Mouse (Mus musculus) heart, embryonic 11.5 days (tissue): ENCODE measurements at regions not wholly inside any gene's neighbourhood (a gene's known extent, or its start where the extent isn't known, plus 50 kb on each side); places are given as distances from the start of the nearest gene placed in this dataset.
A peak's percentile ranks its signal among the peaks of the same experiment; 100 is the strongest.

Experiments
- ATAC-seq: fragments of 200-750 bp; cut with Nextera tagmentation; replicated peaks from 2 replicates; pipeline ENCODE4 v1.8.0; 2017; ENCODE audit warnings: moderate library complexity; ENCODE audit not compliant: insufficient number of reproducible peaks, low FRiP score, low TSS enrichment
- H3K27ac ChIP-seq: fragments of 300-500 bp; sonication (generic); 2 replicates; pipeline ENCODE4 v1.5.1; 2014; ENCODE audit warnings: mild to moderate bottlenecking, low read depth, low read length
- H3K27me3 ChIP-seq: fragments of 300-500 bp; sonication (generic); 2 replicates; pipeline ENCODE4 v1.6.1; 2014; ENCODE audit warnings: mild to moderate bottlenecking, low read length, mixed read lengths; ENCODE audit not compliant: control insufficient read depth, insufficient read depth
- H3K36me3 ChIP-seq: fragments of 300-500 bp; sonication (generic); 2 replicates; pipeline ENCODE4 v1.6.1; 2014; ENCODE audit warnings: mild to moderate bottlenecking, low read length, moderate library complexity, mixed read lengths; ENCODE audit not compliant: control insufficient read depth, insufficient read depth
- H3K4me1 ChIP-seq: fragments of 300-500 bp; sonication (generic); 2 replicates; pipeline ENCODE4 v1.6.1; 2014; ENCODE audit warnings: low read length; ENCODE audit not compliant: control insufficient read depth, insufficient read depth
- H3K4me2 ChIP-seq: fragments of 300-500 bp; sonication (generic); 2 replicates; pipeline ENCODE4 v1.6.1; 2014; ENCODE audit warnings: mild to moderate bottlenecking, moderate library complexity
- H3K4me3 ChIP-seq: fragments of 300-500 bp; sonication (generic); 2 replicates; pipeline ENCODE4 v1.5.1; 2014; ENCODE audit warnings: low read depth, low read length
- H3K9ac ChIP-seq: fragments of 300-500 bp; sonication (generic); 2 replicates; pipeline ENCODE4 v1.6.1; 2014; ENCODE audit warnings: mild to moderate bottlenecking, low read depth, low read length, moderate library complexity
- H3K9me3 ChIP-seq: fragments of 300-500 bp; sonication (generic); replicated peaks from 2 replicates; pipeline ENCODE4 v1.6.1; 2016; ENCODE audit warnings: low read length; ENCODE audit not compliant: control insufficient read depth
- WGBS: fragments of 180-500 bp; shearing (Covaris S2); extraction: QIAGEN DNeasy Blood & Tissue Kit; methylation state at CpG from one replicate; pipeline ENCODE4 v1.1.7; 2014; ENCODE audit not compliant: insufficient replicate concordance; 5-methylcytosine and 5-hydroxymethylcytosine counted together

GRCm38 (mm10) chr6:31124076-31124475 lies 165.2 kb upstream of the Klf14 start:
- 66% methylated on average over 6 of the region's 6 CpGs for WGBS
- Histone ChIP-seq H3K27ac (no peak overlapping the region), H3K9ac (no peak overlapping the region), H3K36me3 (no peaks in the 10 kb centered on the region), H3K4me1 (peaks cover 4% of the 10 kb centered on the region; the same call in 1 of the 2 replicates), H3K4me3 (no peak overlapping the region), H3K9me3 (no peaks in the 10 kb centered on the region), H3K27me3 (no peaks in the 10 kb centered on the region), H3K4me2 (no peak overlapping the region)
- no peak for ATAC-seq

- Histone ChIP-seq H3K27ac (no peak overlapping the region), H3K4me3 (no peak overlapping the region), H3K9ac (no peak overlapping the region), H3K36me3 (no peaks in the 10 kb centered on the region), H3K27me3 (no peaks in the 10 kb centered on the region), H3K4me2 (no peak overlapping the region), H3K4me1 (peaks cover 4% of the 10 kb centered on the region; the same call in 1 of the 2 replicates), H3K9me3 (no peaks in the 10 kb centered on the region)
- no peak for ATAC-seq
- 83% methylated on average over 4 of the region's 4 CpGs for WGBS
Measured at GRCm38 (mm10) chr6:31124872-31125271, 166.0 kb upstream of the Klf14 start.

- Histone ChIP-seq H3K4me3 (0 out of 2 replicates have a peak overlapping the region, but pooled peaks have one; percentile 6), H3K9me3 (no peaks in the 10 kb centered on the region), H3K27me3 (no peaks in the 10 kb centered on the region), H3K36me3 (no peaks in the 10 kb centered on the region), H3K27ac (no peak overlapping the region), H3K4me2 (no peak overlapping the region), H3K4me1 (peaks cover 4% of the 10 kb centered on the region; the same call in 1 of the 2 replicates), H3K9ac (no peak overlapping the region)
- WGBS = 65% methylated on average over 19 of the region's 19 CpGs
- no peak for ATAC-seq
Measured at GRCm38 (mm10) chr6:31125328-31126118, 166.6 kb upstream of the Klf14 start.

- Histone ChIP-seq H3K27ac (no peak overlapping the region), H3K4me1 (peaks cover 2% of the 10 kb centered on the region; the same call in 1 of the 2 replicates), H3K9me3 (no peaks in the 10 kb centered on the region), H3K4me2 (no peak overlapping the region; the same call in 1 of the 2 replicates), H3K36me3 (no peaks in the 10 kb centered on the region), H3K27me3 (no peaks in the 10 kb centered on the region), H3K9ac (no peak overlapping the region), H3K4me3 (no peak overlapping the region)
- WGBS = 77% methylated on average over 15 of the region's 15 CpGs
- no peak for ATAC-seq
Measured at GRCm38 (mm10) chr6:31126131-31126871, 167.4 kb upstream of the Klf14 start.

GRCm38 (mm10) chr6:31129170-31129569 lies 170.3 kb upstream of the Klf14 start:
- H3K4me1 ChIP-seq = peaks cover 2% of the 10 kb centered on the region; the same call in 1 of the 2 replicates
- no peaks in the 10 kb centered on the region for H3K36me3 ChIP-seq
- no peak overlapping the region for H3K4me2 ChIP-seq
- H3K27ac ChIP-seq = no peak overlapping the region
- ATAC-seq = no peak
- H3K9me3 ChIP-seq = no peaks in the 10 kb centered on the region
- 76% methylated on average over 7 of the region's 7 CpGs for WGBS
- H3K9ac ChIP-seq = no peak overlapping the region
- H3K27me3 ChIP-seq = no peaks in the 10 kb centered on the region
- no peak overlapping the region for H3K4me3 ChIP-seq

GRCm38 (mm10) chr6:31129987-31130386 lies 171.1 kb upstream of the Klf14 start:
- H3K4me1 ChIP-seq = peaks cover 2% of the 10 kb centered on the region; the same call in 1 of the 2 replicates
- no peaks in the 10 kb centered on the region for H3K27me3 ChIP-seq
- 79% methylated on average over 7 of the region's 7 CpGs for WGBS
- H3K4me2 ChIP-seq = no peak overlapping the region
- no peak overlapping the region for H3K9ac ChIP-seq
- no peaks in the 10 kb centered on the region for H3K9me3 ChIP-seq
- no peak overlapping the region for H3K27ac ChIP-seq
- no peak overlapping the region for H3K4me3 ChIP-seq
- H3K36me3 ChIP-seq = no peaks in the 10 kb centered on the region
- no peak for ATAC-seq

- no peak overlapping the region for H3K27ac ChIP-seq
- H3K4me1 ChIP-seq = peaks cover 2% of the 10 kb centered on the region; the same call in 1 of the 2 replicates
- no peak overlapping the region for H3K4me2 ChIP-seq
- no peaks in the 10 kb centered on the region for H3K9me3 ChIP-seq
- no peak overlapping the region for H3K9ac ChIP-seq
- ATAC-seq = no peak
- WGBS = 88% methylated on average over 1 of the region's 1 CpGs
- no peak overlapping the region for H3K4me3 ChIP-seq
- no peaks in the 10 kb centered on the region for H3K36me3 ChIP-seq
- no peaks in the 10 kb centered on the region for H3K27me3 ChIP-seq
Measured at GRCm38 (mm10) chr6:31130522-31130921, 171.6 kb upstream of the Klf14 start.

- no peaks in the 10 kb centered on the region for H3K36me3 ChIP-seq
- H3K9ac ChIP-seq = no peak overlapping the region
Measured at GRCm38 (mm10) chr6:31131716-31132115, 172.8 kb upstream of the Klf14 start.

More at GRCm38 (mm10) chr6:31131716-31132115, 172.8 kb upstream of the Klf14 start:
- H3K4me2 ChIP-seq = no peak overlapping the region
- no peaks in the 10 kb centered on the region for H3K9me3 ChIP-seq
- H3K4me3 ChIP-seq = no peak overlapping the region
- no peaks in the 10 kb centered on the region for H3K27me3 ChIP-seq
- peaks cover 2% of the 10 kb centered on the region; the same call in 1 of the 2 replicates for H3K4me1 ChIP-seq
- no peak overlapping the region for H3K27ac ChIP-seq
- ATAC-seq = no peak
- WGBS = 85% methylated on average over 9 of the region's 9 CpGs
